Comparison of ENCODE assay signal across 10 mouse cellular contexts in genomic region chr13:98315124-98315523, GRCm38 (mm10). TPM values are rescaled to one million over a fixed set of nuclear protein-coding genes. Genes with fewer than 3 reads are reported as not detected.
DNase-seq lines count a peak whose midpoint lies in the region; ATAC-seq and TF ChIP-seq lines count a peak whose summit lies in the region.
"Had no signal": no experiment of that assay in that cellular context is flagged by ENCODE, and none has a peak within 500 bp of the region (broad histone marks: within the 10 kb centered on the region; RNA-seq: fewer than 3 reads in every experiment).

No protein-coding gene starts in this region.

- no peak for ATAC-seq in kidney, embryonic 14.5 days (ENCODE audit: low FRiP score, low TSS enrichment)
- no peak for ATAC-seq in kidney, embryonic 16.5 days (ENCODE audit: low FRiP score, low TSS enrichment)
- no peak for ATAC-seq in midbrain, postnatal 0 days (ENCODE audit: low FRiP score)

- no peak overlapping the region for H3K27ac ChIP-seq in kidney, embryonic 14.5 days (ENCODE audit: low read depth, low read length)
- no peak overlapping the region for H3K27ac ChIP-seq in embryonic fibroblast, embryonic 13.5 days (ENCODE audit: insufficient read depth, low read length)
- no peak overlapping the region for H3K27ac ChIP-seq in kidney, embryonic 16.5 days (ENCODE audit: low read length)
- no peak overlapping the region for H3K27ac ChIP-seq in midbrain, postnatal 0 days (ENCODE audit: low read depth, low read length)

- 52% methylated on average over 4 of the region's 4 CpGs for WGBS in kidney, embryonic 14.5 days
- WGBS in kidney, embryonic 16.5 days, result 39% methylated on average over 4 of the region's 4 CpGs
- 79% methylated on average over 4 of the region's 4 CpGs for WGBS in midbrain, postnatal 0 days

- peaks cover 44% of the 10 kb centered on the region for H3K36me3 ChIP-seq in kidney, embryonic 14.5 days (ENCODE audit: control insufficient read depth, insufficient read depth, low read length)
- H3K36me3 ChIP-seq in kidney, embryonic 16.5 days (ENCODE audit: insufficient read depth, low read length), result peaks cover 32% of the 10 kb centered on the region
- H3K36me3 ChIP-seq in midbrain, postnatal 0 days (ENCODE audit: insufficient read depth, low read length), result peaks cover 12% of the 10 kb centered on the region; the same call in 1 of the 2 replicates

- H3K4me2 ChIP-seq in kidney, embryonic 14.5 days (replicated peaks; ENCODE audit: low read depth, low read length), result peak overlapping the region; percentile 65
- H3K4me2 ChIP-seq in kidney, embryonic 16.5 days (replicated peaks; ENCODE audit: low read depth, low read length), result peak overlapping the region; percentile 75
- H3K4me2 ChIP-seq in midbrain, postnatal 0 days (ENCODE audit: low read depth, low read length, poor library complexity, severe bottlenecking), result 0 out of 2 replicates have a peak overlapping the region, but pooled peaks have one; percentile 9

- TF ChIP-seq CTCF in embryonic fibroblast, embryonic 13.5 days (IDR thresholded peaks at IDR 0.05; ENCODE audit: borderline replicate concordance, insufficient read depth, low read length), result no peak
- TF ChIP-seq CTCF in midbrain, postnatal 0 days (IDR thresholded peaks at IDR 0.05), result no peak

- H3K27me3 ChIP-seq in kidney, embryonic 14.5 days (ENCODE audit: control insufficient read depth, insufficient read depth, low read length), result no peaks in the 10 kb centered on the region
- H3K27me3 ChIP-seq in kidney, embryonic 16.5 days (ENCODE audit: insufficient read depth, low read length), result no peaks in the 10 kb centered on the region
- no peaks in the 10 kb centered on the region for H3K27me3 ChIP-seq in midbrain, postnatal 0 days (ENCODE audit: insufficient read depth, low read length)

- H3K4me3 ChIP-seq in kidney, embryonic 14.5 days (ENCODE audit: low read length), result peak overlapping the region; percentile 99
- peak overlapping the region; percentile 57 for H3K4me3 ChIP-seq in embryonic fibroblast, embryonic 13.5 days (ENCODE audit: insufficient read depth, low read length)
- H3K4me3 ChIP-seq in kidney, embryonic 16.5 days (ENCODE audit: low read length), result peak overlapping the region; percentile 30
- H3K4me3 ChIP-seq in midbrain, postnatal 0 days (ENCODE audit: low read depth, low read length), result no peak overlapping the region

- no peak for TF ChIP-seq POLR2A in embryonic fibroblast, embryonic 13.5 days (IDR thresholded peaks at IDR 0.05; ENCODE audit: low read depth, low read length)

- H3K4me1 ChIP-seq in kidney, embryonic 14.5 days (ENCODE audit: control insufficient read depth, insufficient read depth, low read length), result peaks cover 14% of the 10 kb centered on the region
- no peaks in the 10 kb centered on the region; the same call in none of the 2 replicates for H3K4me1 ChIP-seq in embryonic fibroblast, embryonic 13.5 days (ENCODE audit: control insufficient read depth, insufficient read depth, low read length)
- peaks cover 15% of the 10 kb centered on the region for H3K4me1 ChIP-seq in kidney, embryonic 16.5 days (ENCODE audit: insufficient read depth, low read length)
- no peaks in the 10 kb centered on the region for H3K4me1 ChIP-seq in midbrain, postnatal 0 days (ENCODE audit: insufficient read depth, low read length)

- H3K9ac ChIP-seq in kidney, embryonic 14.5 days (ENCODE audit: low read depth, low read length), result peak overlapping the region; percentile 100; the same call in 1 of the 2 replicates
- H3K9ac ChIP-seq in kidney, embryonic 16.5 days (replicated peaks; ENCODE audit: low read length), result no peak overlapping the region
- H3K9ac ChIP-seq in midbrain, postnatal 0 days (replicated peaks; ENCODE audit: low read length, poor library complexity, severe bottlenecking), result no peak overlapping the region

- H3K9me3 ChIP-seq in kidney, embryonic 14.5 days (ENCODE audit: control insufficient read depth, low read length), result no peaks in the 10 kb centered on the region
- H3K9me3 ChIP-seq in kidney, embryonic 16.5 days (ENCODE audit: low read length), result no peaks in the 10 kb centered on the region
- no peaks in the 10 kb centered on the region for H3K9me3 ChIP-seq in midbrain, postnatal 0 days (ENCODE audit: low read length)

- DNase-seq in kidney, postnatal 4 days, result no peak
- DNase-seq in midbrain, postnatal 0 days (ENCODE audit: low spot score), result no peak
- no peak for DNase-seq in right cerebral cortex, postnatal 4 days
- DNase-seq in frontal cortex, postnatal 14 days (ENCODE audit: low spot score in 2 of 2), result no peak
- DNase-seq in adrenal gland, adult 2 months, result no peak
- DNase-seq: embryo, embryonic 11 days had no signal

RNA-seq across cellular contexts. Expression of gene Btf3, which starts 1.7 kb away (rescaled TPM):
- 811 and 923 TPM in 2 replicates for polyA plus RNA-seq in kidney, embryonic 14.5 days (2014; fragmentation: Nextera tagmentation; extraction: Ambion mirVana)
- polyA plus RNA-seq in embryonic fibroblast, embryonic 13.5 days (2011; ENCODE audit: insufficient read length, low read depth, missing spikeins), result 715 and 807 TPM in 2 replicates
- polyA plus RNA-seq in kidney, embryonic 16.5 days (2015; fragmentation: Nextera tagmentation; extraction: Ambion mirVana), result 603 and 613 TPM in 2 replicates
- total RNA-seq in midbrain, postnatal 0 days (2014; rRNA removed), result 269 and 303 TPM in 2 replicates
- 441 and 472 TPM in 2 replicates for polyA plus RNA-seq in midbrain, postnatal 0 days (2015; fragmentation: Nextera tagmentation; extraction: Ambion mirVana)
- total RNA-seq in adrenal gland, adult 2 months (2021), result 100 to 1,000 TPM; 331 to 381 TPM
- polyA plus RNA-seq in adrenal gland, adult 2 months (2012; rRNA removed), result 20.2 and 21.6 TPM in 2 replicates

RNA-seq across cellular contexts. Expression of gene Gm21976, which starts 35.4 kb away (rescaled TPM):
- polyA plus RNA-seq in kidney, embryonic 14.5 days (2014; fragmentation: Nextera tagmentation; extraction: Ambion mirVana), result not detected in 2 replicates
- not detected in 2 replicates for polyA plus RNA-seq in embryonic fibroblast, embryonic 13.5 days (2011; ENCODE audit: insufficient read length, low read depth, missing spikeins)
- not detected in 2 replicates for polyA plus RNA-seq in kidney, embryonic 16.5 days (2015; fragmentation: Nextera tagmentation; extraction: Ambion mirVana)
- 3.0 TPM in 1 of 2 replicates, not detected in the other for total RNA-seq in midbrain, postnatal 0 days (2014; rRNA removed)
- polyA plus RNA-seq in midbrain, postnatal 0 days (2015; fragmentation: Nextera tagmentation; extraction: Ambion mirVana), result not detected in 2 replicates
- total RNA-seq in adrenal gland, adult 2 months (2021), result not detected
- polyA plus RNA-seq in adrenal gland, adult 2 months (2012; rRNA removed), result not detected in 2 replicates
- total RNA-seq: left cerebral cortex, adult 18-20 months had no signal

RNA-seq across cellular contexts. Expression of gene Foxd1, which starts 38.9 kb away (rescaled TPM):
- polyA plus RNA-seq in kidney, embryonic 14.5 days (2014; fragmentation: Nextera tagmentation; extraction: Ambion mirVana), result 8.5 and 12.8 TPM in 2 replicates
- polyA plus RNA-seq in embryonic fibroblast, embryonic 13.5 days (2011; ENCODE audit: insufficient read length, low read depth, missing spikeins), result 5.9 and 6.3 TPM in 2 replicates
- polyA plus RNA-seq in kidney, embryonic 16.5 days (2015; fragmentation: Nextera tagmentation; extraction: Ambion mirVana), result 2.5 and 3.1 TPM in 2 replicates
- total RNA-seq in midbrain, postnatal 0 days (2014; rRNA removed), result 2.4 and 2.5 TPM in 2 replicates
- 0.59 and 0.74 TPM in 2 replicates for polyA plus RNA-seq in midbrain, postnatal 0 days (2015; fragmentation: Nextera tagmentation; extraction: Ambion mirVana)
- 1 to 10 TPM in 1 of 2 experiments, under 1 TPM in 1; 0.26 to 1.4 TPM for total RNA-seq in adrenal gland, adult 2 months (2021)
- polyA plus RNA-seq in adrenal gland, adult 2 months (2012; rRNA removed), result 1.6 and 2.5 TPM in 2 replicates

RNA-seq across cellular contexts. Expression of gene Ankra2, which starts 52.2 kb away (rescaled TPM):
- polyA plus RNA-seq in kidney, embryonic 14.5 days (2014; fragmentation: Nextera tagmentation; extraction: Ambion mirVana), result 18.7 and 21.4 TPM in 2 replicates
- 22.7 and 29.5 TPM in 2 replicates for polyA plus RNA-seq in embryonic fibroblast, embryonic 13.5 days (2011; ENCODE audit: insufficient read length, low read depth, missing spikeins)
- polyA plus RNA-seq in kidney, embryonic 16.5 days (2015; fragmentation: Nextera tagmentation; extraction: Ambion mirVana), result 15.0 and 15.7 TPM in 2 replicates
- 81.8 and 102 TPM in 2 replicates for total RNA-seq in midbrain, postnatal 0 days (2014; rRNA removed)
- 102 and 109 TPM in 2 replicates for polyA plus RNA-seq in midbrain, postnatal 0 days (2015; fragmentation: Nextera tagmentation; extraction: Ambion mirVana)
- 10 to 100 TPM; 22.0 to 24.7 TPM for total RNA-seq in adrenal gland, adult 2 months (2021)
- polyA plus RNA-seq in adrenal gland, adult 2 months (2012; rRNA removed), result 12.2 and 15.4 TPM in 2 replicates

RNA-seq across cellular contexts. Expression of gene Utp15, which starts 52.3 kb away (rescaled TPM):
- polyA plus RNA-seq in kidney, embryonic 14.5 days (2014; fragmentation: Nextera tagmentation; extraction: Ambion mirVana), result 21.6 and 42.2 TPM in 2 replicates
- 16.7 and 18.8 TPM in 2 replicates for polyA plus RNA-seq in embryonic fibroblast, embryonic 13.5 days (2011; ENCODE audit: insufficient read length, low read depth, missing spikeins)
- 36.8 and 38.4 TPM in 2 replicates for polyA plus RNA-seq in kidney, embryonic 16.5 days (2015; fragmentation: Nextera tagmentation; extraction: Ambion mirVana)
- 24.7 and 35.2 TPM in 2 replicates for total RNA-seq in midbrain, postnatal 0 days (2014; rRNA removed)
- 24.1 and 26.0 TPM in 2 replicates for polyA plus RNA-seq in midbrain, postnatal 0 days (2015; fragmentation: Nextera tagmentation; extraction: Ambion mirVana)
- total RNA-seq in adrenal gland, adult 2 months (2021), result 10 to 100 TPM; 16.1 to 18.7 TPM
- 2.1 and 2.5 TPM in 2 replicates for polyA plus RNA-seq in adrenal gland, adult 2 months (2012; rRNA removed)

Comparison
In these comparisons a context has a peak if more than half of its experiments do, and no peak if none do; other contexts are left out.
1. H3K4me2 ChIP-seq: peak in every context shown above with its lines; median percentile 75 in kidney, embryonic 16.5 days; 65 in kidney, embryonic 14.5 days; 9 in midbrain, postnatal 0 days.
2. RNA of gene Btf3, which starts 1.7 kb away (polyA plus RNA-seq): 811 to 923 TPM in kidney, embryonic 14.5 days, 715 to 807 TPM in embryonic fibroblast, embryonic 13.5 days, 603 to 613 TPM in kidney, embryonic 16.5 days and 441 to 472 TPM in midbrain, postnatal 0 days; 20.2 to 21.6 TPM in adrenal gland, adult 2 months; every median in the first group is over 10 times any median in the second.